Mouse (Mus musculus): ENCODE data around the gene Ntsr1. TPM values are rescaled to one million over a fixed set of nuclear protein-coding genes. Genes with fewer than 3 reads are reported as not detected.
A peak's percentile ranks its signal among the peaks of the same experiment; 100 is the strongest.

Ntsr1 gene
- polyA plus RNA-seq, 1 experiment from 2014 or later: 1.9 TPM

DNA sequence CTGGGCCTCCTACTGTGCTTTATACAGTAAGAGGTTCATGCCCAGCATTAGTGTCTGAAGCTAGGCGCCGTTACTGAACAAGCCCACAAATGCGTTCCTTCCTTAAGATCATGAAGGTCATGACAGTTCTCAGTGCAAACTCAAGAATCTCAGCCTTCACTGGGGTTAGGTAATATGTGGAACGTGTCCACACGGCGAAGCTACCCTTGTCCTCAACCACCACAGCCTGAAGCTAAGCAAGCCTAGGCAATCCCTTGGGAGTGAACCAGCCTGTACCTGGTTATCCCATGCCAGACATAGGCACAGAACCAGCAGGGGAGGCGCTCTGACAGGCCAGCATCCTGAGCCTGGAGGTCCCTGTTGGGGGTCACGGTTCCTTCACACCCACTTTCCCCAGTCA lies 30.9 kb upstream of the Ntsr1 start:
- H3K9me3 ChIP-seq (ENCODE audit: control insufficient read depth, low read length): no peaks in the 10 kb centered on the region
- no peak for ATAC-seq
- 93% methylated on average over 8 of the region's 8 CpGs for WGBS

DNA sequence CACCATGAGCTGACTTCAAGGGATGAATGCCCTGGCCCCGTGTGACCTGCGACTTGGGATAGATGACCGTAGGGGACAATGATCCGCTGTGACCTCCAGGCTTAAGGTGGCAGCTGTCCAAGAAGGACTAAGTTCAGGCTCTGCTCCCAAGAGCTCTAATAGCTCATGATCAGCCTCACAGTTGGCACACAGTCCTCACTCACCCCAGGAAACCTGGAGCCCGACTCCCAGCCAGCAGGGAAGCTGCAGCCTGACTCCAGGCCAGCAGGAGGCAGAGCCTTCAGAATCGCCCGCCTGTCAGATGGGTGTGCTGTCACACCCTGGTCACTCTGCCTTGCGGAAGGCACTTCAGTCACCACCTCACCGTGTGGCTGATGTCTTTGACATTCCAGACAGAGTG lies 30.0 kb upstream of the Ntsr1 start:
- H3K27me3 ChIP-seq (replicated peaks; ENCODE audit: control insufficient read depth, insufficient read depth, low read length): no peaks in the 10 kb centered on the region
- no peak overlapping the region for H3K4me2 ChIP-seq (ENCODE audit: low read depth, low read length)
- no peak overlapping the region for H3K9ac ChIP-seq (ENCODE audit: low read depth, low read length)
- peaks cover 3% of the 10 kb centered on the region; the same call in 1 of the 2 replicates for H3K4me1 ChIP-seq (ENCODE audit: control insufficient read depth, insufficient read depth, low read length)
- no peaks in the 10 kb centered on the region for H3K9me3 ChIP-seq (ENCODE audit: control insufficient read depth, low read length)
- no peak overlapping the region for H3K27ac ChIP-seq (ENCODE audit: low read length)
- 67% methylated on average over 9 of the region's 9 CpGs for WGBS
- ATAC-seq: no peak
- no peaks in the 10 kb centered on the region for H3K36me3 ChIP-seq (ENCODE audit: control insufficient read depth, insufficient read depth, low read length)
- H3K4me3 ChIP-seq (ENCODE audit: low read length): no peak overlapping the region

More for the DNA sequence above, 30.9 kb upstream of the Ntsr1 start:
- Histone ChIP-seq H3K36me3 (ENCODE audit: control insufficient read depth, insufficient read depth, low read length) (no peaks in the 10 kb centered on the region), H3K4me1 (ENCODE audit: control insufficient read depth, insufficient read depth, low read length) (peaks cover 3% of the 10 kb centered on the region; the same call in 1 of the 2 replicates), H3K4me3 (ENCODE audit: low read length) (no peak overlapping the region), H3K27me3 (replicated peaks; ENCODE audit: control insufficient read depth, insufficient read depth, low read length) (no peaks in the 10 kb centered on the region; the same call in 1 of the 2 replicates), H3K9ac (ENCODE audit: low read depth, low read length) (no peak overlapping the region), H3K4me2 (ENCODE audit: low read depth, low read length) (no peak overlapping the region), H3K27ac (ENCODE audit: low read length) (no peak overlapping the region)

DNA sequence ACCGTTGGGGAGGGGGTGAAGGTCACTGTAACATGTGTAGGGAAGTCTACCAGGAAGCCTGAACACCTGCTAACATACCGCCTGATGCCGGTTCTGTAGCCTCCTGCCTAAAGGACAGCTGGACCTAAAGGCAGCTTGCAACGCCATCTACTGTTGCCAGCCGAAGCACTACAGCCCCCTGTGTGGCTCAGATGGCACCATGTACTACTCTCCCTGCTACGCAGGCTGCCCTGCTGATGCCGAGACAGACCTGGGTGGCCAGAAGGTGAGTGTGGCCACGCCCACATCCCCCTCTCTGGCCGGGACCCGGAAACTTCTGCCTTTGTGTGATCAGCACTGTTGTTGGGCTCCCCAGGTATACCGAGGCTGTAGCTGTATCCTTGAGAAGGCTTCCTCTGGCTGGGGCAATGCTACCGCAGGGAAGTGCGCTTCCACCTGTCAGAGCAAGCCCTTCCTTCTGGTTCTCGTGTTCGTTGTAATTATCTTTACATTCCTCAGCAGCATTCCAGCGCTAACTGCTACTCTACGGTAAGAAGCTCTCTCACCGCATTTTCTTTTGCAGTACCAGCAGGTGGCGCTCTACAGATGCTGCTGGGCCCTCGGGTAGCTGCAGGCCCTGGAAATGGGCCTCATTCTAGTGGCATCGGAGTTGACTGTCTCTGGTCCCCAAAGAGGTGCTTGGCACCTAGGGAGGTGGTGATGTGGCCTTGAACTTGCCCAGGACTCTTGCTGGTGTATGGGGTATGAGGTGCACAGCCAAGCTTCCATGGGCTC lies 27.3 kb upstream of the Ntsr1 start:
- peaks cover 3% of the 10 kb centered on the region; the same call in 1 of the 2 replicates for H3K4me1 ChIP-seq (ENCODE audit: control insufficient read depth, insufficient read depth, low read length)
- H3K9me3 ChIP-seq (ENCODE audit: control insufficient read depth, low read length): no peaks in the 10 kb centered on the region
- 6% methylated on average over 21 of the region's 21 CpGs for WGBS
- no peak overlapping the region for H3K4me2 ChIP-seq (ENCODE audit: low read depth, low read length)
- no peaks in the 10 kb centered on the region for H3K27me3 ChIP-seq (replicated peaks; ENCODE audit: control insufficient read depth, insufficient read depth, low read length)
- H3K4me3 ChIP-seq (ENCODE audit: low read length): no peak overlapping the region
- H3K36me3 ChIP-seq (ENCODE audit: control insufficient read depth, insufficient read depth, low read length): no peaks in the 10 kb centered on the region
- peak; percentile 58 for ATAC-seq
- H3K27ac ChIP-seq (ENCODE audit: low read length): no peak overlapping the region
- H3K9ac ChIP-seq (ENCODE audit: low read depth, low read length): no peak overlapping the region

DNA sequence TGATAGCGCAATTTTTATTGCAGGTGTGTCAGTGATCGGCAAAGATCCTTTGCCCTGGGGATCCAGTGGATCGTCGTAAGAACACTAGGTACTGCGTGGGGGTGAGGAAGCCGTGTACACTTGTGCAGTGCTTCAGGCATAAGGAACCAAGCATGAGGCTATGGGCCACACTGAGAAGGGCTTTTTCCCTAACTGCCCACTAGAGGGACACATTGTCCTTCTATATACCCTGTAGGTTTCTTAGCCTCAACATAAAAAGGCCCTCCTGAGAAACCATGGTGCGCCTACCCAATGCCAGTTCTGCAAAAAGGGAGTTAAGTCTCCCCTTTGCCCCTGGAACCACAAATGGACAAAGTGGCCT lies 26.7 kb upstream of the Ntsr1 start:
- H3K4me2 ChIP-seq (ENCODE audit: low read depth, low read length): no peak overlapping the region
- H3K27ac ChIP-seq (ENCODE audit: low read length): no peak overlapping the region
- H3K36me3 ChIP-seq (ENCODE audit: control insufficient read depth, insufficient read depth, low read length): no peaks in the 10 kb centered on the region
- H3K27me3 ChIP-seq (replicated peaks; ENCODE audit: control insufficient read depth, insufficient read depth, low read length): no peaks in the 10 kb centered on the region
- H3K9ac ChIP-seq (ENCODE audit: low read depth, low read length): no peak overlapping the region
- ATAC-seq: peak; percentile 79
- no peaks in the 10 kb centered on the region for H3K9me3 ChIP-seq (ENCODE audit: control insufficient read depth, low read length)
- 27% methylated on average over 7 of the region's 7 CpGs for WGBS
- peaks cover 3% of the 10 kb centered on the region; the same call in 1 of the 2 replicates for H3K4me1 ChIP-seq (ENCODE audit: control insufficient read depth, insufficient read depth, low read length)
- no peak overlapping the region for H3K4me3 ChIP-seq (ENCODE audit: low read length)

DNA sequence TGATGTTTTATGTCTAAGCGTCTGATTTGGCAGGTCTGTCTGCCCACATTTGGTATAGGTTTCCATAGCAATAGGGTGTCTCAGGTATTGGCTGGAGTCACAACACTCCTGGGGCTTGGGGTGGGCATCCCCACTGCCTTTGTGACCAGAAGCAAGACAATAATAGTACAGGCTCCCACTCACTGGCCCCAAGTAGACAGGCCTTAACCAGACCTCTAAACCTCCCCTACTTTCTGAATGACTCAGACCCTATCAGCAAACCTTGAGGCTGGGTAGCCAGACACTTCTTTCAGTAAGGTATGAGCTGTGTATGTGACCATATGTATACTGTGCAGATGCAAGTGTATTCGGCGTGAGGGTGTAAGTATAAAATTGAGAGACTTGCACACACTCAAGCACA lies 24.9 kb upstream of the Ntsr1 start:
- H3K36me3 ChIP-seq (ENCODE audit: control insufficient read depth, insufficient read depth, low read length): no peaks in the 10 kb centered on the region
- H3K4me1 ChIP-seq (ENCODE audit: control insufficient read depth, insufficient read depth, low read length): peaks cover 3% of the 10 kb centered on the region; the same call in 1 of the 2 replicates
- H3K4me2 ChIP-seq (ENCODE audit: low read depth, low read length): no peak overlapping the region
- H3K9ac ChIP-seq (ENCODE audit: low read depth, low read length): no peak overlapping the region
- H3K27me3 ChIP-seq (replicated peaks; ENCODE audit: control insufficient read depth, insufficient read depth, low read length): no peaks in the 10 kb centered on the region
- no peak overlapping the region for H3K4me3 ChIP-seq (ENCODE audit: low read length)
- WGBS: 89% methylated on average over 3 of the region's 3 CpGs
- H3K27ac ChIP-seq (ENCODE audit: low read length): no peak overlapping the region
- H3K9me3 ChIP-seq (ENCODE audit: control insufficient read depth, low read length): no peaks in the 10 kb centered on the region
- ATAC-seq: no peak

DNA sequence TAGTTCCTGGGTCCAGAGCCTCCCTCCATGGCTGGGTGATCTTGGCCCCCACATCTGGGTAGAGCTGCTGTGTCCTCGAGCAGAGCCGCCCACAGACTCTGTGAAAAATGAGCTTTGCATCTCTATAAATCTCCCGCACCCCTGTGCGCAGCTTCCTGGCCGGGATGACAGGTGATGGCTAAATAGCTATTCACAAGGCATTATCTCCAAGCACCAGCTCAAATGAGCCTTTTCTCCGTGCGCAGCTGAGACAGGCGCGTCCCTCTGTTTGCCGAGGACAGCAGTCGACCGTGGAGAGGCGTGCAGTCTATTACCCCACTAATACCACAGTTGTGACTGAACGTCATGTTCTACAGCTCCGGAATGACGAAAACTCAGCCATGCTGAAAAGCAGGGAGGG lies 17.5 kb upstream of the Ntsr1 start:
- Histone ChIP-seq H3K9me3 (ENCODE audit: control insufficient read depth, low read length) (0 out of 2 replicates have a peak, but pooled peaks cover 5% of the 10 kb centered on the region), H3K27me3 (replicated peaks; ENCODE audit: control insufficient read depth, insufficient read depth, low read length) (0 out of 2 replicates have a peak, but pooled peaks cover 3% of the 10 kb centered on the region), H3K4me1 (ENCODE audit: control insufficient read depth, insufficient read depth, low read length) (no peaks in the 10 kb centered on the region), H3K9ac (ENCODE audit: low read depth, low read length) (no peak overlapping the region), H3K36me3 (ENCODE audit: control insufficient read depth, insufficient read depth, low read length) (no peaks in the 10 kb centered on the region), H3K27ac (ENCODE audit: low read length) (no peak overlapping the region), H3K4me3 (ENCODE audit: low read length) (no peak overlapping the region), H3K4me2 (ENCODE audit: low read depth, low read length) (no peak overlapping the region)
- 15% methylated on average over 16 of the region's 16 CpGs for WGBS
- no peak for ATAC-seq

DNA sequence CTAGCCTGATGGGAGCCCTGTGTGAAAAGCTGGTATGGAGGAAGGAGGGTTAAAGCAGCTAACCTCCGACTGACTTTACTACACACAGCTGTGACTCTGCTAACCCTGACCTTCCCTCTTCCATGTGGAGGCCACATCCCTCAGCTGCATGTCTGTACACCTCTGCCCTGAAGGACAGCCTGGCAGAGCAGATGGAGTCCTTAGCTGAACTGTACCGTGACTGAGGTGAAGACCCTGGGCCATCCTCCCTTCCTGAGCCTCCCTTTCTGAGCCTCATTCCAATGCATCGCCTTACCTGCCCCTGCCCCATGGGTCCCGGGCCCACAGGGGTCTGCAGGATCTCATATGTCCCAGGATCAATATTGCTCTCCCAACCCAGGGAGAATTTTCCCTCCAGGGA lies 14.9 kb upstream of the Ntsr1 start:
- no peaks in the 10 kb centered on the region for H3K4me1 ChIP-seq (ENCODE audit: control insufficient read depth, insufficient read depth, low read length)
- 59% methylated on average over 4 of the region's 4 CpGs for WGBS
- no peak for ATAC-seq
- H3K9me3 ChIP-seq (ENCODE audit: control insufficient read depth, low read length): 0 out of 2 replicates have a peak, but pooled peaks cover 5% of the 10 kb centered on the region
- 0 out of 2 replicates have a peak, but pooled peaks cover 3% of the 10 kb centered on the region for H3K27me3 ChIP-seq (replicated peaks; ENCODE audit: control insufficient read depth, insufficient read depth, low read length)
- H3K27ac ChIP-seq (ENCODE audit: low read length): no peak overlapping the region
- H3K4me2 ChIP-seq (ENCODE audit: low read depth, low read length): no peak overlapping the region
- no peak overlapping the region for H3K9ac ChIP-seq (ENCODE audit: low read depth, low read length)
- no peaks in the 10 kb centered on the region for H3K36me3 ChIP-seq (ENCODE audit: control insufficient read depth, insufficient read depth, low read length)
- H3K4me3 ChIP-seq (ENCODE audit: low read length): no peak overlapping the region

DNA sequence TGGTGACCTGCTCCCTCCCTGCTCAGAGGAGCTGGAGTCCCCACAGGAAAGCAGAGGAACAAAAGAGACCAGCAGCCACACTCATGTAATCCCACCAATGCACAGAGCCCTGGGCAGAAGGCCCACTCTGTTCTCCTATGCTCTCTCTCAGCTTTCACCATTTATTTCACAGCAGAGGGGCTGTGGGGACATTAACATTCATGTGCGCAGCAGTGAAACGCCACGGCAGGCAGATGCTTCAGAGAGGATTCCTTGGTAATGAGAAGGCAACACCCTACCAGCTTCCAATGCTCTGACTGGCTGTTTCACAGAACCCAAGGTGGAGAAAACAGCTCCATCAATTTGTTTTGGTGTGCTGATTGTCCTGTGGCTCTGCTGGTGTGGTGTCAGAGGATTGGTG lies 14.5 kb upstream of the Ntsr1 start:
- WGBS: 67% methylated on average over 3 of the region's 3 CpGs
- no peak overlapping the region for H3K9ac ChIP-seq (ENCODE audit: low read depth, low read length)
- H3K4me1 ChIP-seq (ENCODE audit: control insufficient read depth, insufficient read depth, low read length): no peaks in the 10 kb centered on the region
- no peak overlapping the region for H3K27ac ChIP-seq (ENCODE audit: low read length)
- H3K4me3 ChIP-seq (ENCODE audit: low read length): no peak overlapping the region
- no peaks in the 10 kb centered on the region for H3K36me3 ChIP-seq (ENCODE audit: control insufficient read depth, insufficient read depth, low read length)
- H3K9me3 ChIP-seq (ENCODE audit: control insufficient read depth, low read length): 0 out of 2 replicates have a peak, but pooled peaks cover 5% of the 10 kb centered on the region
- H3K27me3 ChIP-seq (replicated peaks; ENCODE audit: control insufficient read depth, insufficient read depth, low read length): 0 out of 2 replicates have a peak, but pooled peaks cover 5% of the 10 kb centered on the region
- no peak overlapping the region for H3K4me2 ChIP-seq (ENCODE audit: low read depth, low read length)
- no peak for ATAC-seq

DNA sequence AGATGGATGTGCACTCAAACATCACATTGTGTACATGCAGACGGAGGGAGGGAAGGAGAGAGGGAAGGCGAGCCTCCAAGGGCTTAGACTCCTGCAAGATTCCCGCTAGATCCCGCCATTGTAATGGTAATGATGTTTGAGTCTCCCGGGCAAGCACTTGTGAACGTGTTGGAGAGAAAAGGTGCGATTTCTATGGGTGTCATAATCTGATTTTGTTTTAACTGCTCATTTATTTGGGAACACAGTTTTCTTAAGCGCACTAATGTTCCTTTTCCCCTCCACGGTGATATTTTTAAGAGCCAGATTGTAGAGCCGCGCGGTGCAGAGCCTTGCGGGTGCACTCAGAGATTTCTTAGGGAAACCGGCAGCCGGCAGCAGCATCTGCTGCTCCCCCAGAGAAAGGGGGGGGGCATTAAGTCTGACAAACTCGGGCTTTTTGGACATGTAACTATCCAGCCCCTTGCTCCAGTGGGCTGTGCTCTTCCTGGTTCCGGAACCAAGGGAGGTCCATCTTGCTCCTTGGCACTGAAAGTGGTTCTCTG lies 11.5 kb upstream of the Ntsr1 start:
- H3K36me3 ChIP-seq (ENCODE audit: control insufficient read depth, insufficient read depth, low read length): no peaks in the 10 kb centered on the region
- no peak overlapping the region for H3K9ac ChIP-seq (ENCODE audit: low read depth, low read length)
- H3K27me3 ChIP-seq (replicated peaks; ENCODE audit: control insufficient read depth, insufficient read depth, low read length): 0 out of 2 replicates have a peak, but pooled peaks cover 2% of the 10 kb centered on the region
- 20% methylated on average over 17 of the region's 17 CpGs for WGBS
- H3K4me2 ChIP-seq (ENCODE audit: low read depth, low read length): no peak overlapping the region
- no peaks in the 10 kb centered on the region for H3K4me1 ChIP-seq (ENCODE audit: control insufficient read depth, insufficient read depth, low read length)
- no peak overlapping the region for H3K27ac ChIP-seq (ENCODE audit: low read length)
- 0 out of 2 replicates have a peak, but pooled peaks cover 5% of the 10 kb centered on the region for H3K9me3 ChIP-seq (ENCODE audit: control insufficient read depth, low read length)
- H3K4me3 ChIP-seq (ENCODE audit: low read length): no peak overlapping the region
- no peak for ATAC-seq
